Mouse (Mus musculus): ENCODE measurements at regions not wholly inside any gene's neighbourhood (a gene's known extent, or its start where the extent isn't known, plus 50 kb on each side); places are given as distances from the start of the nearest gene placed in this dataset.

DNA sequence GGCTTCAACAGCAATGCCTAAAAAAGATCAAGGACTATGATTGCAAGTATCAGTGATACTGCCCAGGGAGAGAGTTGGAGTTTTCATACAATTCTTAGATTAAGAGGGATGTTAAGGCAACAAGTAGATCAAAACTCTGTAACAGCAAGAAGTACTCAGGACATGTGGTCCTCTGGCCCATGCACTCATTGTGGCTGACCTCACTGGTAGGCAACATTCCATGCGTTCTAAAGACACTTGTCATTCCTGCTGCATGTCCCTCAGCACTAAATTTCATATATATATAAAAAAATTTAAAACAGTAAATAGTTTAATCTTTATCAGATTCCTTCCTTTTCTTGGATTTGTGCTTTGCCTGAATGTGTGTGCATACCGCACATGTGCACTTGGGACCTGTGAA, 332.6 kb downstream of the Atp6ap1l start:
- TF ChIP-seq ZC3H11A (IDR thresholded peaks at IDR 0.05; ENCODE audit: borderline replicate concordance, low read depth, low read length), result no peak
- no peak for TF ChIP-seq CHD2 (IDR thresholded peaks at IDR 0.05; ENCODE audit: low read depth, low read length)
- TF ChIP-seq ZNF384 (IDR thresholded peaks at IDR 0.05; ENCODE audit: low read depth, low read length), result no peak

Measured in ES-E14 (cell line).